Mouse (Mus musculus): Measurements from ENCODE around the gene Olig2.

The Olig2 gene

GRCm38 (mm10) chr16:91270982-91271549 is 45.8 kb downstream of the Olig2 start:
- peak; percentile 16 for DNase-seq (ENCODE audit: low spot score)

- DNase-seq (ENCODE audit: low spot score), result no peak
Observed at GRCm38 (mm10) chr16:91271634-91272033, 46.4 kb downstream of the Olig2 start.

Measured in embryo, embryonic 10 days (tissue).